Mouse (Mus musculus): ENCODE data around the gene Peli1.

- no peak for TF ChIP-seq CTCF (IDR thresholded peaks at IDR 0.05; ENCODE audit: low read depth)
- no peak for TF ChIP-seq EP300 (IDR thresholded peaks at IDR 0.05; ENCODE audit: low read depth)
These were observed 25.7 kb downstream of the Peli1 start for GRCm38 (mm10) chr11:21116623-21117295.
